Mouse (Mus musculus): ENCODE results near the gene Antxr1.

- TF ChIP-seq CTCF (IDR thresholded peaks at IDR 0.05) (no peak), POLR2A (IDR thresholded peaks at IDR 0.05; ENCODE audit: insufficient read depth, low read depth, low read length) (no peak)
Observed at GRCm38 (mm10) chr6:87206790-87207189, 128.8 kb downstream of the Antxr1 start.
